Mouse (Mus musculus) forebrain, embryonic 10.5 days (tissue): ENCODE results near the gene Tex14. TPM values are rescaled to one million over a fixed set of nuclear protein-coding genes. Genes with fewer than 3 reads are reported as not detected.

Experiments
- DNase-seq: peaks from one replicate; pipeline ENCODE4 v3.0.0-alpha.2; 2017; ENCODE audit warnings: low spot score; ENCODE audit errors: extremely low spot score
- H3K27ac ChIP-seq: fragments of 300-500 bp; sonication (generic); 2 replicates; pipeline ENCODE4 v1.5.1; 2016; ENCODE audit warnings: mild to moderate bottlenecking
- H3K27me3 ChIP-seq: fragments of 300-500 bp; sonication (generic); 2 replicates; pipeline ENCODE4 v1.6.1; 2016; ENCODE audit warnings: mild to moderate bottlenecking; ENCODE audit not compliant: poor library complexity, severe bottlenecking
- H3K36me3 ChIP-seq: fragments of 300-500 bp; sonication (generic); replicated peaks from 2 replicates; pipeline ENCODE4 v1.6.1; 2016; ENCODE audit warnings: mild to moderate bottlenecking, moderate library complexity
- H3K4me1 ChIP-seq: fragments of 300-500 bp; sonication (generic); 2 replicates; pipeline ENCODE4 v1.6.1; 2016
- H3K4me3 ChIP-seq: fragments of 300-500 bp; sonication (generic); 2 replicates; pipeline ENCODE4 v1.5.1; 2016; ENCODE audit warnings: mild to moderate bottlenecking, moderate library complexity
- H3K9me3 ChIP-seq: fragments of 300-500 bp; sonication (generic); 2 replicates; pipeline ENCODE4 v1.6.1; 2016; ENCODE audit warnings: mild to moderate bottlenecking, moderate library complexity
- WGBS: fragments of 180-500 bp; shearing (Covaris S2); methylation state at CpG from one replicate; pipeline ENCODE4 v1.1.7; 2016; 5-methylcytosine and 5-hydroxymethylcytosine counted together
- polyA plus RNA-seq: library from polyadenylated mRNA; unstranded; fragments of >200 nt; fragmentation: Nextera tagmentation; extraction: Ambion mirVana; gene quantifications from 2 replicates; pipeline ENCODE4 v1.2.1, GENCODE M21; 2016

Tex14 gene
- polyA plus RNA-seq: not detected in 2 replicates

GRCm38 (mm10) chr11:87404876-87405275 is at the start of gene Tex14, which contains the start of gene Rad51c:
TSS of gene Tex14 (plus strand) at chr11:87405065.
TSS of gene Rad51c (minus strand) at chr11:87404954.
- H3K36me3 ChIP-seq: peaks cover 23% of the 10 kb centered on the region
- H3K4me3 ChIP-seq: peak within 1 kb of the TSS; percentile 72
- peaks cover 13% of the 10 kb centered on the region for H3K4me1 ChIP-seq
- peak within 1 kb of the TSS; percentile 96 for H3K27ac ChIP-seq
- 76% methylated on average over 27 of the region's 27 CpGs for WGBS
- no peaks in the 10 kb centered on the region for H3K27me3 ChIP-seq
- no peak for DNase-seq
- H3K9me3 ChIP-seq: no peaks in the 10 kb centered on the region

GRCm38 (mm10) chr11:87357317-87358300 is 47.3 kb upstream of the Tex14 start:
- Histone ChIP-seq H3K4me1 (peaks cover 28% of the 10 kb centered on the region), H3K4me3 (peak overlapping the region; percentile 93), H3K9me3 (no peaks in the 10 kb centered on the region), H3K27me3 (peaks cover 50% of the 10 kb centered on the region), H3K36me3 (peaks cover 14% of the 10 kb centered on the region; the same call in 1 of the 2 replicates), H3K27ac (peak overlapping the region; percentile 88)
- peak; percentile 46 for DNase-seq
- WGBS: 8% methylated on average over 31 of the region's 31 CpGs

- Histone ChIP-seq H3K9me3 (no peaks in the 10 kb centered on the region), H3K27me3 (peaks cover 50% of the 10 kb centered on the region), H3K36me3 (peaks cover 11% of the 10 kb centered on the region; the same call in 1 of the 2 replicates), H3K4me1 (peaks cover 28% of the 10 kb centered on the region), H3K27ac (peak within 1 kb of the TSS; percentile 88), H3K4me3 (peak within 1 kb of the TSS; percentile 93)
- WGBS: under 1% methylated on average over 101 of the region's 104 CpGs
- DNase-seq: peak; percentile 86
These were observed 46.3 kb upstream of the Tex14 start, which contains the start of gene Ppm1e for GRCm38 (mm10) chr11:87358331-87359261. TSS of gene Ppm1e (minus strand) at chr11:87359023.

- H3K27me3 ChIP-seq: peaks cover 50% of the 10 kb centered on the region
These were observed 45.6 kb upstream of the Tex14 start for GRCm38 (mm10) chr11:87359262-87359612.

GRCm38 (mm10) chr11:87365120-87365519 is 39.7 kb upstream of the Tex14 start:
- Histone ChIP-seq H3K4me3 (no peak overlapping the region), H3K4me1 (no peaks in the 10 kb centered on the region), H3K27ac (no peak overlapping the region), H3K36me3 (no peaks in the 10 kb centered on the region), H3K9me3 (no peaks in the 10 kb centered on the region), H3K27me3 (peaks cover 10% of the 10 kb centered on the region)
- 92% methylated on average over 5 of the region's 5 CpGs for WGBS
- DNase-seq: no peak

More at GRCm38 (mm10) chr11:87359262-87359612, 45.6 kb upstream of the Tex14 start:
- 19% methylated on average over 10 of the region's 10 CpGs for WGBS
- Histone ChIP-seq H3K4me1 (peaks cover 28% of the 10 kb centered on the region), H3K9me3 (no peaks in the 10 kb centered on the region), H3K4me3 (peak overlapping the region; percentile 93), H3K27ac (peak overlapping the region; percentile 88), H3K36me3 (peaks cover 6% of the 10 kb centered on the region; the same call in 1 of the 2 replicates)
- no peak for DNase-seq

GRCm38 (mm10) chr11:87367061-87367460 is 37.8 kb upstream of the Tex14 start:
- 91% methylated on average over 7 of the region's 7 CpGs for WGBS
- H3K4me3 ChIP-seq: no peak overlapping the region
- H3K9me3 ChIP-seq: no peaks in the 10 kb centered on the region
- no peaks in the 10 kb centered on the region for H3K4me1 ChIP-seq
- H3K27me3 ChIP-seq: no peaks in the 10 kb centered on the region
- DNase-seq: no peak
- H3K27ac ChIP-seq: no peak overlapping the region
- H3K36me3 ChIP-seq: no peaks in the 10 kb centered on the region

- Histone ChIP-seq H3K27ac (no peak overlapping the region), H3K4me1 (no peaks in the 10 kb centered on the region), H3K27me3 (no peaks in the 10 kb centered on the region), H3K36me3 (no peaks in the 10 kb centered on the region), H3K9me3 (no peaks in the 10 kb centered on the region), H3K4me3 (no peak overlapping the region)
- 80% methylated on average over 9 of the region's 9 CpGs for WGBS
- DNase-seq: no peak
These were observed 36.8 kb upstream of the Tex14 start for GRCm38 (mm10) chr11:87367865-87368580.

GRCm38 (mm10) chr11:87384551-87384950 is 20.3 kb upstream of the Tex14 start:
- no peak overlapping the region for H3K4me3 ChIP-seq
- H3K27ac ChIP-seq: no peak overlapping the region
- H3K9me3 ChIP-seq: no peaks in the 10 kb centered on the region
- 99% methylated on average over 4 of the region's 4 CpGs for WGBS
- peaks cover 24% of the 10 kb centered on the region for H3K36me3 ChIP-seq
- H3K27me3 ChIP-seq: no peaks in the 10 kb centered on the region
- no peak for DNase-seq
- H3K4me1 ChIP-seq: no peaks in the 10 kb centered on the region

- no peaks in the 10 kb centered on the region for H3K4me1 ChIP-seq
- H3K9me3 ChIP-seq: no peaks in the 10 kb centered on the region
- peaks cover 23% of the 10 kb centered on the region for H3K36me3 ChIP-seq
- WGBS: 94% methylated on average over 1 of the region's 1 CpGs
- DNase-seq: no peak
- no peaks in the 10 kb centered on the region for H3K27me3 ChIP-seq
- H3K4me3 ChIP-seq: no peak overlapping the region
- no peak overlapping the region for H3K27ac ChIP-seq
These were observed 19.2 kb upstream of the Tex14 start for GRCm38 (mm10) chr11:87385676-87386075.

- peak; percentile 21 for DNase-seq
- H3K27ac ChIP-seq: no peak overlapping the region
- 69% methylated on average over 1 of the region's 1 CpGs for WGBS
- no peak overlapping the region for H3K4me3 ChIP-seq
- H3K9me3 ChIP-seq: no peaks in the 10 kb centered on the region
- H3K36me3 ChIP-seq: peaks cover 49% of the 10 kb centered on the region
- no peaks in the 10 kb centered on the region for H3K27me3 ChIP-seq
- H3K4me1 ChIP-seq: no peaks in the 10 kb centered on the region
These were observed 11.0 kb upstream of the Tex14 start for GRCm38 (mm10) chr11:87393855-87394254.

- H3K36me3 ChIP-seq: peaks cover 53% of the 10 kb centered on the region
- H3K27ac ChIP-seq: no peak overlapping the region
- no peak overlapping the region for H3K4me3 ChIP-seq
- whole genome bisulfite sequencing: 91% methylated on average over 2 of the region's 2 CpGs
- no peaks in the 10 kb centered on the region for H3K27me3 ChIP-seq
- no peak for DNase-seq
- H3K9me3 ChIP-seq: no peaks in the 10 kb centered on the region
- peaks cover under 1% of the 10 kb centered on the region; the same call in 1 of the 2 replicates for H3K4me1 ChIP-seq
These were observed 6.5 kb upstream of the Tex14 start for GRCm38 (mm10) chr11:87398402-87398801.
